ENCODE assay signal across 8 mouse cellular contexts in genomic region chr4:148644157-148644511, GRCm38 (mm10). TPM values are rescaled to one million over a fixed set of nuclear protein-coding genes. Genes with fewer than 3 reads are reported as not detected.
A peak's percentile ranks its signal among the peaks of the same experiment; 100 is the strongest.
DNase-seq lines count a peak whose midpoint lies in the region; ATAC-seq lines count a peak whose summit lies in the region.

No protein-coding gene starts in this region.

- no peak overlapping the region for H3K27ac ChIP-seq in forebrain, embryonic 11.5 days (ENCODE audit: low read depth, low read length)
- H3K27ac ChIP-seq in hindbrain, embryonic 14.5 days = no peak overlapping the region

- no peaks in the 10 kb centered on the region for H3K36me3 ChIP-seq in forebrain, embryonic 11.5 days (ENCODE audit: control insufficient read depth, insufficient read depth, low read length)
- no peaks in the 10 kb centered on the region for H3K36me3 ChIP-seq in hindbrain, embryonic 14.5 days (replicated peaks; ENCODE audit: control insufficient read depth, insufficient read depth)

- H3K4me1 ChIP-seq in forebrain, embryonic 11.5 days (replicated peaks; ENCODE audit: control insufficient read depth, insufficient read depth, low read length) = no peaks in the 10 kb centered on the region; the same call in 1 of the 2 replicates
- H3K4me1 ChIP-seq in hindbrain, embryonic 14.5 days (replicated peaks; ENCODE audit: control insufficient read depth, insufficient read depth, low read length) = no peaks in the 10 kb centered on the region

- H3K4me3 ChIP-seq in forebrain, embryonic 11.5 days (ENCODE audit: low read depth, low read length) = no peak overlapping the region
- H3K4me3 ChIP-seq in hindbrain, embryonic 14.5 days (replicated peaks; ENCODE audit: low read length) = no peak overlapping the region

- H3K4me2 ChIP-seq in forebrain, embryonic 11.5 days (ENCODE audit: low read depth, low read length, severe bottlenecking) = peak overlapping the region; percentile 31; the same call in 1 of the 2 replicates
- peak overlapping the region; percentile 29; the same call in 1 of the 2 replicates for H3K4me2 ChIP-seq in hindbrain, embryonic 14.5 days (replicated peaks)

- no peaks in the 10 kb centered on the region for H3K27me3 ChIP-seq in forebrain, embryonic 11.5 days (ENCODE audit: control insufficient read depth, insufficient read depth, low read length)
- no peaks in the 10 kb centered on the region for H3K27me3 ChIP-seq in hindbrain, embryonic 14.5 days (ENCODE audit: control insufficient read depth, insufficient read depth, low read length)

- H3K9ac ChIP-seq in forebrain, embryonic 11.5 days (ENCODE audit: low read length) = no peak overlapping the region
- no peak overlapping the region for H3K9ac ChIP-seq in hindbrain, embryonic 14.5 days

- H3K9me3 ChIP-seq in forebrain, embryonic 11.5 days (ENCODE audit: control insufficient read depth, low read length) = no peaks in the 10 kb centered on the region
- no peaks in the 10 kb centered on the region for H3K9me3 ChIP-seq in hindbrain, embryonic 14.5 days (ENCODE audit: control insufficient read depth, low read length)

- intact Hi-C loops in left cerebral cortex, postnatal 25 days (cut with DNase I) = no loop called here

- 0 out of 2 replicates have a peak, but pooled peaks have one; percentile 40 for ATAC-seq in cerebellum, adult (ENCODE audit: insufficient number of reproducible peaks, low FRiP score, low TSS enrichment)
- ATAC-seq in forebrain, embryonic 11.5 days (replicated peaks; ENCODE audit: low FRiP score) = 0 out of 2 replicates have a peak, but pooled peaks have one; percentile 12
- ATAC-seq in hindbrain, embryonic 14.5 days (ENCODE audit: low FRiP score) = no peak
- ATAC-seq in megakaryocyte-erythroid progenitor cell, adult 5-6 weeks (replicated peaks; ENCODE audit: low FRiP score, low TSS enrichment, poor library complexity, severe bottlenecking) = peak; percentile 84

- WGBS in forebrain, embryonic 11.5 days = 9% methylated on average over 9 of the region's 9 CpGs
- 6% methylated on average over 9 of the region's 9 CpGs for WGBS in hindbrain, embryonic 14.5 days

- peak; percentile 42 to 71 for DNase-seq in heart, adult 18-20 months
- DNase-seq in heart, adult 8-10 months (ENCODE audit: low spot score) = no peak
- peak; percentile 88 for DNase-seq in forebrain, embryonic 11.5 days (ENCODE audit: low spot score)
- DNase-seq in hindbrain, embryonic 14.5 days (ENCODE audit: low spot score) = peak; percentile 70
- DNase-seq in left cerebral cortex, postnatal 25 days (ENCODE audit: low spot score in 2 of 2) = peak; percentile 37 to 63
- peak; percentile 38 to 72 for DNase-seq in spleen, adult 18-20 months

RNA-seq across cellular contexts. Expression of gene Gm572, which starts 1.0 kb away (rescaled TPM):
- 1 to 10 TPM; 5.8 to 6.1 TPM for total RNA-seq in heart, adult 18-20 months (2021)
- total RNA-seq in heart, adult 8-10 months (2022) = 1 to 10 TPM; 5.2 to 8.4 (median 6.7) TPM
- polyA plus RNA-seq in forebrain, embryonic 11.5 days (2014; fragmentation: Nextera tagmentation; extraction: Ambion mirVana) = not detected in 2 replicates
- not detected in 2 replicates for polyA plus RNA-seq in hindbrain, embryonic 14.5 days (2014; fragmentation: Nextera tagmentation; extraction: Ambion mirVana)
- total RNA-seq in left cerebral cortex, postnatal 25 days (2021) = not detected
- not detected in 2 replicates for total RNA-seq in megakaryocyte-erythroid progenitor cell, adult 5-6 weeks (2014; fragmentation: Nextera tagmentation)
- total RNA-seq in megakaryocyte-erythroid progenitor cell, adult 5-6 weeks (2017) = not detected in 2 replicates

RNA-seq across cellular contexts. Expression of gene Tardbp, which starts 17.3 kb away (rescaled TPM):
- 100 to 1,000 TPM; 125 to 126 TPM for total RNA-seq in heart, adult 18-20 months (2021)
- 100 to 1,000 TPM; 108 to 133 (median 124) TPM for total RNA-seq in heart, adult 8-10 months (2022)
- 225 and 238 TPM in 2 replicates for polyA plus RNA-seq in forebrain, embryonic 11.5 days (2014; fragmentation: Nextera tagmentation; extraction: Ambion mirVana)
- 80.4 and 91.1 TPM in 2 replicates for polyA plus RNA-seq in hindbrain, embryonic 14.5 days (2014; fragmentation: Nextera tagmentation; extraction: Ambion mirVana)
- 100 to 1,000 TPM; 187 to 201 TPM for total RNA-seq in left cerebral cortex, postnatal 25 days (2021)
- 456 and 583 TPM in 2 replicates for total RNA-seq in megakaryocyte-erythroid progenitor cell, adult 5-6 weeks (2014; fragmentation: Nextera tagmentation)
- total RNA-seq in megakaryocyte-erythroid progenitor cell, adult 5-6 weeks (2017) = 804 and 881 TPM in 2 replicates

RNA-seq across cellular contexts. Expression of gene Masp2, which starts 41.8 kb away (rescaled TPM):
- total RNA-seq in heart, adult 18-20 months (2021) = under 1 TPM in 1 of 2 experiments, not detected in 1; 0.13 TPM
- 1 to 10 TPM in 1 of 4 experiments, under 1 TPM in 3; 0.29 to 1.2 (median 0.33) TPM for total RNA-seq in heart, adult 8-10 months (2022)
- polyA plus RNA-seq in forebrain, embryonic 11.5 days (2014; fragmentation: Nextera tagmentation; extraction: Ambion mirVana) = 0.36 TPM in 1 of 2 replicates, not detected in the other
- 0.20 and 1.2 TPM in 2 replicates for polyA plus RNA-seq in hindbrain, embryonic 14.5 days (2014; fragmentation: Nextera tagmentation; extraction: Ambion mirVana)
- total RNA-seq in left cerebral cortex, postnatal 25 days (2021) = 1 to 10 TPM; 1.8 to 2.4 TPM
- total RNA-seq in megakaryocyte-erythroid progenitor cell, adult 5-6 weeks (2014; fragmentation: Nextera tagmentation) = not detected in 2 replicates
- total RNA-seq in megakaryocyte-erythroid progenitor cell, adult 5-6 weeks (2017) = 0.33 TPM in 1 of 2 replicates, not detected in the other

RNA-seq across cellular contexts. Expression of gene Srm, which starts 52.8 kb away (rescaled TPM):
- 10 to 100 TPM; 14.7 TPM for total RNA-seq in heart, adult 18-20 months (2021)
- 10 to 100 TPM; 16.1 to 19.6 (median 17.7) TPM for total RNA-seq in heart, adult 8-10 months (2022)
- 206 and 222 TPM in 2 replicates for polyA plus RNA-seq in forebrain, embryonic 11.5 days (2014; fragmentation: Nextera tagmentation; extraction: Ambion mirVana)
- 180 and 191 TPM in 2 replicates for polyA plus RNA-seq in hindbrain, embryonic 14.5 days (2014; fragmentation: Nextera tagmentation; extraction: Ambion mirVana)
- 10 to 100 TPM; 70.5 to 82.3 TPM for total RNA-seq in left cerebral cortex, postnatal 25 days (2021)
- 261 and 281 TPM in 2 replicates for total RNA-seq in megakaryocyte-erythroid progenitor cell, adult 5-6 weeks (2014; fragmentation: Nextera tagmentation)
- total RNA-seq in megakaryocyte-erythroid progenitor cell, adult 5-6 weeks (2017) = 31.8 and 77.4 TPM in 2 replicates

Comparison
In these comparisons a context has a peak if more than half of its experiments do, and no peak if none do; other contexts are left out.
1. RNA of gene Gm572, which starts 1.0 kb away (total RNA-seq): 5.2 to 8.4 TPM in heart, adult 8-10 months and 5.8 to 6.1 TPM in heart, adult 18-20 months; not detected in left cerebral cortex, postnatal 25 days and not detected in megakaryocyte-erythroid progenitor cell, adult 5-6 weeks; every median in the first group is over 4 times any median in the second.